Mouse (Mus musculus) liver, postnatal 0 days (tissue): ENCODE results near the gene Fastkd5.

Source experiments
- CTCF ChIP-seq: sonication (generic); IDR thresholded peaks from 2 replicates; pipeline ENCODE4 v1.5.1; 2016; ENCODE audit warnings: antibody characterized with exemption, low read depth
- EP300 ChIP-seq: IDR thresholded peaks from 2 replicates; pipeline ENCODE4 v1.6.1; 2016; ENCODE audit warnings: antibody characterized with exemption, low read depth, mild to moderate bottlenecking

GRCm38 (mm10) chr2:130655660-130656339, 26.0 kb upstream of the Fastkd5 start:
- peak; percentile 65; the same call in 1 of the 2 replicates for TF ChIP-seq EP300
- no peak for TF ChIP-seq CTCF
